7 mouse cellular contexts compared by ENCODE assay signal in genomic region chr14:120912090-120912710, GRCm38 (mm10). TPM values are rescaled to one million over a fixed set of nuclear protein-coding genes. Genes with fewer than 3 reads are reported as not detected.
A peak's percentile ranks its signal among the peaks of the same experiment; 100 is the strongest.
DNase-seq lines count a peak whose midpoint lies in the region; ATAC-seq and TF ChIP-seq lines count a peak whose summit lies in the region.

No protein-coding gene starts in this region.

- peaks cover 11% of the 10 kb centered on the region; the same call in 1 of the 2 replicates for H3K4me1 ChIP-seq in lung, postnatal 0 days (ENCODE audit: insufficient read depth, low read depth, low read length)
- H3K4me1 ChIP-seq in embryonic facial prominence, embryonic 15.5 days = peaks cover 14% of the 10 kb centered on the region
- H3K4me1 ChIP-seq in limb, embryonic 12.5 days (replicated peaks) = peaks cover 17% of the 10 kb centered on the region
- 0 out of 2 replicates have a peak, but pooled peaks cover 11% of the 10 kb centered on the region for H3K4me1 ChIP-seq in stomach, embryonic 15.5 days
- peaks cover 4% of the 10 kb centered on the region; the same call in 1 of the 2 replicates for H3K4me1 ChIP-seq in thymus, adult 2 months (replicated peaks; ENCODE audit: control insufficient read depth, insufficient read depth, low read length)

- WGBS in lung, postnatal 0 days = 7% methylated on average over 11 of the region's 11 CpGs
- 10% methylated on average over 11 of the region's 11 CpGs for WGBS in embryonic facial prominence, embryonic 15.5 days
- 15% methylated on average over 11 of the region's 11 CpGs for WGBS in limb, embryonic 12.5 days
- WGBS in stomach, embryonic 15.5 days = 8% methylated on average over 11 of the region's 11 CpGs
- WGBS in thymus, adult 2 months = 46% methylated on average over 11 of the region's 11 CpGs

- peak overlapping the region; percentile 69 for H3K9ac ChIP-seq in lung, postnatal 0 days (replicated peaks; ENCODE audit: low read depth)
- peak overlapping the region; percentile 87; the same call in 1 of the 2 replicates for H3K9ac ChIP-seq in embryonic facial prominence, embryonic 15.5 days
- peak overlapping the region; percentile 84 for H3K9ac ChIP-seq in limb, embryonic 12.5 days (replicated peaks)
- H3K9ac ChIP-seq in stomach, embryonic 15.5 days = peak overlapping the region; percentile 82; the same call in 1 of the 2 replicates

- no peaks in the 10 kb centered on the region for H3K36me3 ChIP-seq in lung, postnatal 0 days (ENCODE audit: insufficient read depth, low read length)
- peaks cover 3% of the 10 kb centered on the region; the same call in 1 of the 2 replicates for H3K36me3 ChIP-seq in embryonic facial prominence, embryonic 15.5 days
- no peaks in the 10 kb centered on the region; the same call in 1 of the 2 replicates for H3K36me3 ChIP-seq in limb, embryonic 12.5 days
- H3K36me3 ChIP-seq in stomach, embryonic 15.5 days = no peaks in the 10 kb centered on the region
- no peaks in the 10 kb centered on the region for H3K36me3 ChIP-seq in thymus, adult 2 months (ENCODE audit: control insufficient read depth, insufficient read depth, low read length)

- H3K4me3 ChIP-seq in lung, postnatal 0 days (ENCODE audit: low read depth, low read length) = peak overlapping the region; percentile 86
- peak overlapping the region; percentile 86 for H3K4me3 ChIP-seq in embryonic facial prominence, embryonic 15.5 days (replicated peaks)
- peak overlapping the region; percentile 89 for H3K4me3 ChIP-seq in limb, embryonic 12.5 days (replicated peaks)
- H3K4me3 ChIP-seq in stomach, embryonic 15.5 days (replicated peaks) = peak overlapping the region; percentile 87
- no peak overlapping the region for H3K4me3 ChIP-seq in thymus, adult 2 months (ENCODE audit: control insufficient read depth, insufficient read depth, low read length)

- no peak for TF ChIP-seq CTCF in lung, postnatal 0 days (IDR thresholded peaks at IDR 0.05)
- no peak for TF ChIP-seq CTCF in thymus, adult 2 months (IDR thresholded peaks at IDR 0.05; ENCODE audit: borderline replicate concordance, control insufficient read depth, extremely low read depth, insufficient read depth, low read length, poor library complexity)

- H3K4me2 ChIP-seq in lung, postnatal 0 days (replicated peaks; ENCODE audit: low read depth, low read length) = peak overlapping the region; percentile 88
- peak overlapping the region; percentile 80 for H3K4me2 ChIP-seq in embryonic facial prominence, embryonic 15.5 days (replicated peaks)
- H3K4me2 ChIP-seq in limb, embryonic 12.5 days = peak overlapping the region; percentile 94
- H3K4me2 ChIP-seq in stomach, embryonic 15.5 days = peak overlapping the region; percentile 70

- peak overlapping the region; percentile 96 for H3K27ac ChIP-seq in lung, postnatal 0 days (ENCODE audit: low read length)
- H3K27ac ChIP-seq in embryonic facial prominence, embryonic 15.5 days (replicated peaks) = no peak overlapping the region
- H3K27ac ChIP-seq in limb, embryonic 12.5 days = no peak overlapping the region
- no peak overlapping the region for H3K27ac ChIP-seq in stomach, embryonic 15.5 days
- no peak overlapping the region for H3K27ac ChIP-seq in thymus, adult 2 months (ENCODE audit: control insufficient read depth, insufficient read depth, low read length)

- no peak for DNase-seq in lung, postnatal 0 days (ENCODE audit: low spot score)
- DNase-seq in lung, adult 18-20 months = no peak
- DNase-seq in thymus, adult 2 months = no peak
- no peak for DNase-seq in cerebellum, postnatal 25 days

- no peak for ATAC-seq in lung, postnatal 0 days
- ATAC-seq in embryonic facial prominence, embryonic 15.5 days (ENCODE audit: insufficient number of reproducible peaks, low FRiP score, low TSS enrichment, low read depth) = no peak
- no peak for ATAC-seq in limb, embryonic 12.5 days (ENCODE audit: insufficient number of reproducible peaks, insufficient read depth, low FRiP score, low TSS enrichment, low read depth)
- ATAC-seq in stomach, embryonic 15.5 days (ENCODE audit: insufficient read depth, low FRiP score, low read depth) = no peak

- no peaks in the 10 kb centered on the region for H3K27me3 ChIP-seq in lung, postnatal 0 days (replicated peaks; ENCODE audit: insufficient read depth, low read length)
- H3K27me3 ChIP-seq in embryonic facial prominence, embryonic 15.5 days = no peaks in the 10 kb centered on the region
- no peaks in the 10 kb centered on the region for H3K27me3 ChIP-seq in limb, embryonic 12.5 days
- H3K27me3 ChIP-seq in stomach, embryonic 15.5 days (replicated peaks) = no peaks in the 10 kb centered on the region
- no peaks in the 10 kb centered on the region for H3K27me3 ChIP-seq in thymus, adult 2 months (ENCODE audit: control insufficient read depth, insufficient read depth, low read length)

- TF ChIP-seq POLR2A in thymus, adult 2 months (IDR thresholded peaks at IDR 0.05; ENCODE audit: control insufficient read depth, extremely low read depth, insufficient read depth, low read length, poor library complexity) = no peak

- no peak for TF ChIP-seq EP300 in lung, postnatal 0 days (IDR thresholded peaks at IDR 0.05)

- no peaks in the 10 kb centered on the region for H3K9me3 ChIP-seq in lung, postnatal 0 days (ENCODE audit: low read length)
- H3K9me3 ChIP-seq in embryonic facial prominence, embryonic 15.5 days (replicated peaks) = no peaks in the 10 kb centered on the region
- no peaks in the 10 kb centered on the region for H3K9me3 ChIP-seq in limb, embryonic 12.5 days
- no peaks in the 10 kb centered on the region for H3K9me3 ChIP-seq in stomach, embryonic 15.5 days

RNA-seq across cellular contexts. Expression of gene Ipo5, which starts 1.2 kb away (rescaled TPM):
- 23.4 and 25.4 TPM in 2 replicates for polyA plus RNA-seq in lung, postnatal 0 days (2015; fragmentation: Nextera tagmentation; extraction: Ambion mirVana)
- polyA plus RNA-seq in embryonic facial prominence, embryonic 15.5 days (2015; fragmentation: Nextera tagmentation; extraction: Ambion mirVana) = 70.7 and 73.8 TPM in 2 replicates
- 103 TPM in 2 replicates for polyA plus RNA-seq in limb, embryonic 12.5 days (2016; fragmentation: Nextera tagmentation; extraction: Ambion mirVana)
- 76.0 and 81.7 TPM in 2 replicates for polyA plus RNA-seq in stomach, embryonic 15.5 days (2015; fragmentation: Nextera tagmentation; extraction: Ambion mirVana)
- polyA plus RNA-seq in thymus, adult 2 months (2012; rRNA removed) = 27.7 and 33.5 TPM in 2 replicates
